Mouse (Mus musculus) myocyte (in vitro differentiated cells): Measurements from ENCODE around the gene Cflar. TPM values are rescaled to one million over a fixed set of nuclear protein-coding genes. Genes with fewer than 3 reads are reported as not detected.
"Not testable (repeated sequence)": the region's sequence is repeated elsewhere in the genome, so short reads cannot be mapped to it uniquely, and the experiment has no call there.

Experiments used
- H3K27me3 ChIP-seq: one replicate; pipeline ENCODE4 v1.6.1; 2011; ENCODE audit not compliant: control insufficient read depth, insufficient read depth, insufficient read length
- H3K36me3 ChIP-seq: one replicate; pipeline ENCODE4 v1.6.1; 2011; ENCODE audit not compliant: control insufficient read depth, insufficient read depth
- H3K4me2 ChIP-seq: one replicate; pipeline ENCODE4 v1.6.1; 2011; ENCODE audit warnings: low read depth, control low read depth
- H3K4me3 ChIP-seq: one replicate; pipeline ENCODE4 v1.5.1; 2011; ENCODE audit warnings: mild to moderate bottlenecking, control low read depth, moderate library complexity
- H3K79me2 ChIP-seq: one replicate; pipeline ENCODE4 v1.6.1; 2011; ENCODE audit not compliant: control insufficient read depth, insufficient read depth
- H3ac ChIP-seq: one replicate; pipeline ENCODE4 v1.6.1; 2011; ENCODE audit not compliant: control insufficient read depth, insufficient read length
- CEBPB ChIP-seq: IDR thresholded peaks from 2 replicates; pipeline ENCODE4 v1.6.1; 2011; ENCODE audit warnings: mild to moderate bottlenecking, moderate library complexity; ENCODE audit not compliant: poor library complexity, insufficient read depth, severe bottlenecking
- E2F4 ChIP-seq: IDR thresholded peaks from one replicate; pipeline ENCODE4 v1.6.1; 2011; ENCODE audit warnings: mild to moderate bottlenecking, control low read depth, moderate library complexity; ENCODE audit not compliant: insufficient read depth
- MAX ChIP-seq: IDR thresholded peaks from one replicate; pipeline ENCODE4 v1.6.1; 2011; ENCODE audit warnings: low read depth, mild to moderate bottlenecking, control low read depth
- MYOD1 ChIP-seq, 3 experiments: IDR thresholded peaks; one replicate each; pipeline ENCODE4 v1.6.1; 2011; ENCODE audit warnings: control low read depth in 2 of 3, low read depth in 2 of 3, mild to moderate bottlenecking in 2 of 3, moderate library complexity in 1 of 3; ENCODE audit not compliant: insufficient read length in 2 of 3, control insufficient read depth in 1 of 3
- MYOG ChIP-seq, 3 experiments: IDR thresholded peaks; one replicate each; pipeline ENCODE4 v1.6.1; 2011; ENCODE audit warnings: control low read depth in 2 of 3, low read depth in 2 of 3, mild to moderate bottlenecking in 2 of 3; ENCODE audit not compliant: insufficient read length in 2 of 3, control insufficient read depth in 1 of 3, insufficient read depth in 1 of 3
- POLR2A ChIP-seq: IDR thresholded peaks from one replicate; pipeline ENCODE4 v1.6.1; 2011; ENCODE audit warnings: low read depth, mild to moderate bottlenecking, control low read depth, moderate library complexity; ENCODE audit not compliant: insufficient read length
- POLR2AphosphoS2 ChIP-seq: IDR thresholded peaks from one replicate; pipeline ENCODE4 v1.6.1; 2011; ENCODE audit warnings: low read depth, control low read depth; ENCODE audit not compliant: insufficient read length
- REST ChIP-seq: IDR thresholded peaks from one replicate; pipeline ENCODE4 v1.6.1; 2011; ENCODE audit warnings: mild to moderate bottlenecking, control low read depth, moderate library complexity; ENCODE audit not compliant: insufficient read depth, insufficient read length
- SRF ChIP-seq: IDR thresholded peaks from one replicate; pipeline ENCODE4 v1.6.1; 2011; ENCODE audit warnings: low read depth; ENCODE audit not compliant: control insufficient read depth, insufficient read length
- TCF12 ChIP-seq: IDR thresholded peaks from one replicate; pipeline ENCODE4 v1.6.1; 2011; ENCODE audit warnings: mild to moderate bottlenecking, control low read depth; ENCODE audit not compliant: poor library complexity, insufficient read depth, severe bottlenecking
- TCF3 ChIP-seq: IDR thresholded peaks from one replicate; pipeline ENCODE4 v1.6.1; 2011; ENCODE audit warnings: low read depth, control low read depth; ENCODE audit not compliant: insufficient read length
- USF1 ChIP-seq: IDR thresholded peaks from one replicate; pipeline ENCODE4 v1.6.1; 2011; ENCODE audit warnings: low read depth, mild to moderate bottlenecking, control low read depth, moderate library complexity
- polyA plus RNA-seq: library from polyadenylated mRNA; unstranded; fragments of >200 nt; fragmentation: generic; extraction: Trizol; gene quantifications from one replicate; pipeline ENCODE4 v1.2.1, GENCODE M21; 2012; ENCODE audit warnings: missing spikeins

The Cflar gene
- polyA plus RNA-seq, 1 experiment: 19.7 TPM

DNA sequence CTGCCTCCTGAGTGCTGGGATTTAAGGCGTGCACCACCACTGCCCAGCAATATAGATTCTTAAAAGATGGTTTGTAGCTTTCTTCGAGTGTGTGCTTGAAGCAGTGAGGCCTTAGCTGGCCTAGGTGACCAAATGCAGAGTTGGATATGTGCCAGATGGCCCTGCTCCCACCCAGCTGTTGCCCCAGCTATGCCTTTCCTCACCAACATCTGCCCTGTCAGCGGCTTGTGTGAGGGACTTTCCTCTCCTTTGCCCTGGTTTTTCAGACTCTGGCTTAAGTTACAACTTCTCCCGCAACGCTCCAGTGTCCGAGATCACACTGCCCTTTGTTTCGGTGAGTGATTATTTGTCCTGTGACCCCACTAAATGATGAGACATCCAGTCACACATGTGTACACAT is 33.3 kb downstream of the Cflar start:
- no peak overlapping the region for H3K4me2 ChIP-seq
- peaks cover 22% of the 10 kb centered on the region for H3K79me2 ChIP-seq
- peaks cover 87% of the 10 kb centered on the region for H3K36me3 ChIP-seq
- TF ChIP-seq MAX (no peak), MYOD1 (IDR thresholded peaks at IDR 0.05; ENCODE audit: control insufficient read depth in 1 of 3, insufficient read length in 2 of 3, low read depth in 2 of 3) (peak in 2 of 3 experiments; percentile 82 to 85), MYOG (IDR thresholded peaks at IDR 0.05; ENCODE audit: control insufficient read depth in 1 of 3, insufficient read depth in 1 of 3, insufficient read length in 2 of 3, low read depth in 2 of 3) (peak in 2 of 3 experiments; percentile 29 to 59)
- no peak overlapping the region for H3ac ChIP-seq
- H3K27me3 ChIP-seq: no peaks in the 10 kb centered on the region
- no peak overlapping the region for H3K4me3 ChIP-seq

DNA sequence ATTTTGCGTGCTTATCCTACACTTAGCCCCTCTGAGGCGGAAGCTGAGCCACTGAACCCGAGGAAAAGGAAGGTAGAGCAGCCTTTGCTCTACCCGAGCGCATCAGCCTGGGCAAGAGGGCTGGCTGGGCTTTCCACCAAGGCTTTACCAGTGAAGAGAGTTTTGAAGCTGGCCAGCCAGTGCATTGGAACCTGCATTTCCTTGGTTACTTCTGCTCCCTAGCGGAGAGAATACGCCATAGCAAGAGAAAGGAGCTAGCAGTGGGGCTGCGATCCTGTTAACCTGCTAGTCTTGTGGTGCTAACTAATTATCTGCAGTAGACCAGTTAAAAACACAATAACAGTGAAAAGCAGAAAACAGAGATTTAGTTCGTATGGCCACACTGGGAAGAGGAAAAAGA is 35.6 kb downstream of the Cflar start:
- Histone ChIP-seq H3K79me2 (peaks cover 22% of the 10 kb centered on the region), H3ac (no peak overlapping the region), H3K4me2 (no peak overlapping the region), H3K36me3 (peaks cover 68% of the 10 kb centered on the region), H3K27me3 (no peaks in the 10 kb centered on the region), H3K4me3 (no peak overlapping the region)
- no peak for TF ChIP-seq POLR2A
- no peak for TF ChIP-seq POLR2AphosphoS2
- no peak for TF ChIP-seq USF1
- TF ChIP-seq TCF12: no peak
- no peak for TF ChIP-seq SRF

GRCm38 (mm10) chr1:58759451-58759850 is 48.1 kb downstream of the Cflar start:
- H3K4me3 ChIP-seq: no peak overlapping the region
- H3K36me3 ChIP-seq: peaks cover 18% of the 10 kb centered on the region
- H3K4me2 ChIP-seq: no peak overlapping the region
- H3ac ChIP-seq: no peak overlapping the region
- no peaks in the 10 kb centered on the region for H3K79me2 ChIP-seq
- no peak for TF ChIP-seq POLR2A
- TF ChIP-seq POLR2AphosphoS2: no peak
- TF ChIP-seq SRF: no peak
- no peak for TF ChIP-seq MAX
- no peak for TF ChIP-seq MYOG (IDR thresholded peaks at IDR 0.05; ENCODE audit: control insufficient read depth in 1 of 3, insufficient read depth in 1 of 3, insufficient read length in 2 of 3, low read depth in 2 of 3)
- TF ChIP-seq MYOD1 (IDR thresholded peaks at IDR 0.05; ENCODE audit: control insufficient read depth in 1 of 3, insufficient read length in 2 of 3, low read depth in 2 of 3): no peak
- TF ChIP-seq E2F4: no peak
- no peak for TF ChIP-seq USF1
- TF ChIP-seq TCF3: no peak
- TF ChIP-seq REST: no peak
- no peak for TF ChIP-seq TCF12
- no peak for TF ChIP-seq CEBPB
- no peaks in the 10 kb centered on the region for H3K27me3 ChIP-seq

DNA sequence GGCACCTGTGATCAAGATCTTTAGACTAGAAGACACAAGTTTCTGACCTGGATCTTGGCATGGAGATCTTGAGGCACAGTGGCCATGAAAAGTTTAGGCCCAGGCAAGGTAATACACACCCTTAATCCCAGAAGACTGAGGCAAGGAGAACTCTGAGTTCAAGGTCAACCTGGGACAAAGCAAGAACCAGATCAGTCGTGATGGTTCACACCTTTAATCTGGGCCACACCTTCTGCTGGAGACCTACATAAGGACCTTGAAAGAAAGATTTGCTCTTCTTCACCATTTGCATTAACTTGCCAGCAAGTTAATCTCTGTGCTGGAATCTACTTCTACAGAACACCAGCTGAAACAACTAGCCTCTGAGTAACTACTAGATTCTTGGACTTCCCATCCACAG is 49.3 kb downstream of the Cflar start:
- Histone ChIP-seq H3K4me2 (no peak overlapping the region), H3K36me3 (peaks cover 12% of the 10 kb centered on the region), H3K27me3 (no peaks in the 10 kb centered on the region), H3K79me2 (no peaks in the 10 kb centered on the region), H3ac (no peak overlapping the region), H3K4me3 (no peak overlapping the region)
- TF ChIP-seq E2F4 (no peak), REST (no peak), MYOD1 (IDR thresholded peaks at IDR 0.05; ENCODE audit: control insufficient read depth in 1 of 3, insufficient read length in 2 of 3, low read depth in 2 of 3) (no peak), MYOG (IDR thresholded peaks at IDR 0.05; ENCODE audit: control insufficient read depth in 1 of 3, insufficient read depth in 1 of 3, insufficient read length in 2 of 3, low read depth in 2 of 3) (no peak), POLR2A (no peak), MAX (no peak), TCF12 (no peak)

DNA sequence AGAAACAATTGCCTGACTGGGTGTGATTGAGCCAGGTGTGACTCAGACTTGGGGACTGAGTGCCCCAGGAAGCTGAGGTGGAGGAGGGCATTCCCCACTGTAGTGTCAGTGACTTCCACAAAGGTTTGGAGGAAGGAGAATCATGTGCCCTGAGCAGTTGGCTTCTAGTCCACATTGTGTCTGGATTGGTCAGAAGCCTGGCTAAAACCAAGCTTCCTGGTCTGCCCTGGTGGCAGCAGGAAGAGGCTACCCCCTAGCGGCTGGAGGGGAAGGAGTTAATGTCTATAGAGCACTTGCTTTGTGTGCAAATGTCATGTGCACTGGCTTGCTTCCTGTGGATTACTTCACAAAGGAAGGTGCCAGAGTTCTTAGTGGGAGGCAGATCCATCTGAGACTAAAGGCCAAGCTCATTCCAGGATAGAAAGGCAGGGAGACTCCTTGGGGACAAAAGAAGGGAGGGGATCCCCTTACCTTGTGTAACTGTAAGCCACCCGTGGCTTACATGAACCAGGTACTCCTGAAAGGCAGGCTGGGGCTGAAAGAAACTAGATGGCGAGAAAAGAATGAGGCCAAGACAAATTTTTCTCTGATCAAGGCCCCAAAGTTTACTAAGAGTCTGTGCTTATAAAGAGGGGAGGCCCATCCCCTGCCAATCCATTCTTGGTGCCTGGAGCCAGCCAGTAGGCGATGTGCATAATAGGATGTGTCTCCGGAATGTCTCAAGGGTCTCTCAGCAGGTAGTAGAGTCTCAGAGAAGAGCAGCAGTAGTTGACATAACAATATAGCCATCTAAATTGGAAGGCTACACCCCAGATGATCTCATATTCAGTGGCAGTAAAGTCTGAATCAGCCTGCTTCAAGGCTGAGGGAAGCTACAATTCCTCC is 50.3 kb downstream of the Cflar start:
- not testable (repeated sequence) for H3K27me3 ChIP-seq, H3K79me2 ChIP-seq, H3K4me3 ChIP-seq, H3K4me2 ChIP-seq, H3ac ChIP-seq
- peaks cover 12% of the 10 kb centered on the region for H3K36me3 ChIP-seq
